Mouse (Mus musculus) kidney, embryonic 16.5 days (tissue): ENCODE measurements around the gene Limk2. TPM values are rescaled to one million over a fixed set of nuclear protein-coding genes. Genes with fewer than 3 reads are reported as not detected.

Experiments
- ATAC-seq: fragments of 200-750 bp; cut with Nextera tagmentation; 2 replicates; pipeline ENCODE4 v1.8.0; 2017; ENCODE audit warnings: moderate TSS enrichment; ENCODE audit not compliant: low FRiP score, low TSS enrichment
- H3K27ac ChIP-seq: fragments of 300-500 bp; sonication (generic); 2 replicates; pipeline ENCODE4 v1.5.1; 2014; ENCODE audit warnings: low read length
- H3K27me3 ChIP-seq: fragments of 300-500 bp; sonication (generic); 2 replicates; pipeline ENCODE4 v1.6.1; 2014; ENCODE audit warnings: low read length, control low read depth, mixed read lengths; ENCODE audit not compliant: insufficient read depth
- H3K36me3 ChIP-seq: fragments of 300-500 bp; sonication (generic); 2 replicates; pipeline ENCODE4 v1.6.1; 2014; ENCODE audit warnings: low read length, control low read depth, mixed read lengths; ENCODE audit not compliant: insufficient read depth
- H3K4me1 ChIP-seq: fragments of 300-500 bp; sonication (generic); 2 replicates; pipeline ENCODE4 v1.6.1; 2014; ENCODE audit warnings: low read length, control low read depth, mixed read lengths; ENCODE audit not compliant: insufficient read depth
- H3K4me2 ChIP-seq: fragments of 300-500 bp; sonication (generic); replicated peaks from 2 replicates; pipeline ENCODE4 v1.6.1; 2014; ENCODE audit warnings: low read depth, low read length
- H3K4me3 ChIP-seq: fragments of 300-500 bp; sonication (generic); 2 replicates; pipeline ENCODE4 v1.5.1; 2014; ENCODE audit warnings: mild to moderate bottlenecking, low read length
- H3K9ac ChIP-seq: fragments of 300-500 bp; sonication (generic); replicated peaks from 2 replicates; pipeline ENCODE4 v1.6.1; 2014; ENCODE audit warnings: low read length
- H3K9me3 ChIP-seq: fragments of 300-500 bp; sonication (generic); 2 replicates; pipeline ENCODE4 v1.6.1; 2016; ENCODE audit warnings: low read length, control low read depth
- WGBS: fragments of 180-500 bp; shearing (Covaris S2); extraction: QIAGEN DNeasy Blood & Tissue Kit; methylation state at CpG from one replicate; pipeline ENCODE4 v1.1.7; 2014; 5-methylcytosine and 5-hydroxymethylcytosine counted together
- polyA plus RNA-seq: library from polyadenylated mRNA; unstranded; fragments of >200 nt; fragmentation: Nextera tagmentation; extraction: Ambion mirVana; gene quantifications from 2 replicates; pipeline ENCODE4 v1.2.1, GENCODE M21; 2015

The Limk2 gene
- polyA plus RNA-seq, 1 experiment from 2014 or later = 45.8 TPM

- no peak for ATAC-seq
- Histone ChIP-seq H3K4me1 (no peaks in the 10 kb centered on the region), H3K27ac (no peak overlapping the region), H3K4me3 (no peak overlapping the region), H3K9ac (no peak overlapping the region), H3K27me3 (no peaks in the 10 kb centered on the region), H3K36me3 (peaks cover 4% of the 10 kb centered on the region; the same call in 1 of the 2 replicates), H3K9me3 (no peaks in the 10 kb centered on the region), H3K4me2 (no peak overlapping the region)
- WGBS = 65% methylated on average over 5 of the region's 5 CpGs
These were observed 14.5 kb downstream of the Limk2 start for GRCm38 (mm10) chr11:3394520-3394919.

GRCm38 (mm10) chr11:3392526-3392925 is 16.5 kb downstream of the Limk2 start:
- Histone ChIP-seq H3K4me1 (no peaks in the 10 kb centered on the region), H3K4me2 (no peak overlapping the region), H3K9ac (no peak overlapping the region), H3K27me3 (no peaks in the 10 kb centered on the region), H3K4me3 (no peak overlapping the region), H3K9me3 (no peaks in the 10 kb centered on the region), H3K36me3 (peaks cover 4% of the 10 kb centered on the region; the same call in 1 of the 2 replicates), H3K27ac (no peak overlapping the region)
- WGBS = 74% methylated on average over 8 of the region's 8 CpGs
- no peak for ATAC-seq

GRCm38 (mm10) chr11:3390789-3391188 is 18.2 kb downstream of the Limk2 start:
- Histone ChIP-seq H3K27ac (no peak overlapping the region), H3K36me3 (peaks cover 4% of the 10 kb centered on the region; the same call in 1 of the 2 replicates), H3K4me1 (no peaks in the 10 kb centered on the region), H3K4me3 (no peak overlapping the region), H3K9me3 (no peaks in the 10 kb centered on the region), H3K9ac (no peak overlapping the region), H3K27me3 (no peaks in the 10 kb centered on the region), H3K4me2 (no peak overlapping the region)
- no peak for ATAC-seq
- WGBS = 84% methylated on average over 5 of the region's 5 CpGs

GRCm38 (mm10) chr11:3389996-3390395 is 19.0 kb downstream of the Limk2 start:
- Histone ChIP-seq H3K4me3 (no peak overlapping the region), H3K9ac (no peak overlapping the region), H3K36me3 (0 out of 2 replicates have a peak, but pooled peaks cover 4% of the 10 kb centered on the region), H3K27me3 (no peaks in the 10 kb centered on the region), H3K27ac (no peak overlapping the region), H3K4me2 (no peak overlapping the region), H3K9me3 (no peaks in the 10 kb centered on the region), H3K4me1 (no peaks in the 10 kb centered on the region)
- WGBS = 70% methylated on average over 5 of the region's 5 CpGs
- ATAC-seq = no peak

- Histone ChIP-seq H3K9me3 (0 out of 2 replicates have a peak, but pooled peaks cover 3% of the 10 kb centered on the region), H3K27me3 (no peaks in the 10 kb centered on the region), H3K36me3 (peaks cover 14% of the 10 kb centered on the region), H3K4me1 (no peaks in the 10 kb centered on the region), H3K4me3 (no peak overlapping the region), H3K9ac (no peak overlapping the region), H3K4me2 (no peak overlapping the region), H3K27ac (no peak overlapping the region)
- WGBS = 81% methylated on average over 6 of the region's 6 CpGs
- ATAC-seq = no peak
These were observed 21.4 kb downstream of the Limk2 start for GRCm38 (mm10) chr11:3387482-3388196.

GRCm38 (mm10) chr11:3386941-3387368 is 22.0 kb downstream of the Limk2 start:
- Histone ChIP-seq H3K27ac (no peak overlapping the region), H3K9me3 (0 out of 2 replicates have a peak, but pooled peaks cover 3% of the 10 kb centered on the region), H3K27me3 (no peaks in the 10 kb centered on the region), H3K36me3 (peaks cover 15% of the 10 kb centered on the region), H3K4me2 (no peak overlapping the region), H3K9ac (no peak overlapping the region), H3K4me3 (no peak overlapping the region), H3K4me1 (no peaks in the 10 kb centered on the region)
- peak; percentile 78; the same call in 1 of the 2 replicates for ATAC-seq
- WGBS = 30% methylated on average over 4 of the region's 4 CpGs

GRCm38 (mm10) chr11:3382602-3383594 is 26.1 kb downstream of the Limk2 start:
- Histone ChIP-seq H3K9ac (no peak overlapping the region), H3K4me3 (no peak overlapping the region), H3K9me3 (0 out of 2 replicates have a peak, but pooled peaks cover 3% of the 10 kb centered on the region), H3K4me1 (no peaks in the 10 kb centered on the region), H3K27me3 (no peaks in the 10 kb centered on the region), H3K36me3 (peaks cover 15% of the 10 kb centered on the region), H3K4me2 (no peak overlapping the region), H3K27ac (no peak overlapping the region)
- 87% methylated on average over 5 of the region's 5 CpGs for WGBS
- no peak for ATAC-seq

GRCm38 (mm10) chr11:3381148-3381814 is 27.7 kb downstream of the Limk2 start:
- H3K9me3 ChIP-seq = 0 out of 2 replicates have a peak, but pooled peaks cover 3% of the 10 kb centered on the region
- peaks cover 15% of the 10 kb centered on the region for H3K36me3 ChIP-seq
- H3K9ac ChIP-seq = no peak overlapping the region
- no peak overlapping the region for H3K4me2 ChIP-seq
- WGBS = 86% methylated on average over 6 of the region's 6 CpGs
- H3K4me1 ChIP-seq = no peaks in the 10 kb centered on the region
- H3K27me3 ChIP-seq = no peaks in the 10 kb centered on the region
- ATAC-seq = no peak
- H3K4me3 ChIP-seq = no peak overlapping the region
- H3K27ac ChIP-seq = no peak overlapping the region

GRCm38 (mm10) chr11:3379427-3379826 is 29.6 kb downstream of the Limk2 start:
- WGBS = 82% methylated on average over 4 of the region's 4 CpGs
- ATAC-seq = no peak
- H3K9ac ChIP-seq = no peak overlapping the region
- H3K36me3 ChIP-seq = peaks cover 15% of the 10 kb centered on the region
- no peak overlapping the region for H3K4me3 ChIP-seq
- no peaks in the 10 kb centered on the region for H3K27me3 ChIP-seq
- H3K4me1 ChIP-seq = peaks cover 6% of the 10 kb centered on the region
- no peak overlapping the region for H3K4me2 ChIP-seq
- H3K9me3 ChIP-seq = 0 out of 2 replicates have a peak, but pooled peaks cover 3% of the 10 kb centered on the region
- no peak overlapping the region for H3K27ac ChIP-seq
